Mouse (Mus musculus) heart, embryonic 14.5 days (tissue): ENCODE measurements around the gene Peli2. TPM values are rescaled to one million over a fixed set of nuclear protein-coding genes. Genes with fewer than 3 reads are reported as not detected.

ENCODE experiments used
- ATAC-seq: fragments of 200-750 bp; cut with Nextera tagmentation; 2 replicates; pipeline ENCODE4 v1.8.0; 2017; ENCODE audit warnings: low read depth, moderate TSS enrichment; ENCODE audit not compliant: insufficient number of reproducible peaks, insufficient read depth, low FRiP score
- H3K27ac ChIP-seq, 2 experiments: fragments of 200-500 bp in 1 of 2; fragments of 300-500 bp in 1 of 2; sonication (generic) in 1 of 2; replicated peaks in 1 of 2; 2 replicates each; pipeline ENCODE4 v1.5.1; 2012 to 2014; ENCODE audit warnings: low read depth in 2 of 2, low read length in 2 of 2, control low read depth in 1 of 2, mild to moderate bottlenecking in 1 of 2, mixed read lengths in 1 of 2; ENCODE audit not compliant: control insufficient read depth in 1 of 2, insufficient read depth in 1 of 2
- H3K27me3 ChIP-seq: fragments of 300-500 bp; sonication (generic); 2 replicates; pipeline ENCODE4 v1.6.1; 2014; ENCODE audit warnings: mild to moderate bottlenecking, low read length, control low read depth; ENCODE audit not compliant: control insufficient read depth, insufficient read depth
- H3K36me3 ChIP-seq: fragments of 300-500 bp; sonication (generic); 2 replicates; pipeline ENCODE4 v1.6.1; 2014; ENCODE audit warnings: mild to moderate bottlenecking, control low read depth, low read length, mixed read lengths; ENCODE audit not compliant: control insufficient read depth, insufficient read depth
- H3K4me1 ChIP-seq, 2 experiments: fragments of 200-500 bp in 1 of 2; fragments of 300-500 bp in 1 of 2; sonication (generic) in 1 of 2; 2 replicates each; pipeline ENCODE4 v1.6.1; 2012 to 2014; ENCODE audit warnings: low read length in 2 of 2, control low read depth in 1 of 2, mixed read lengths in 1 of 2; ENCODE audit not compliant: control insufficient read depth in 2 of 2, insufficient read depth in 2 of 2
- H3K4me2 ChIP-seq: fragments of 300-500 bp; sonication (generic); 2 replicates; pipeline ENCODE4 v1.6.1; 2014; ENCODE audit warnings: mild to moderate bottlenecking, low read length
- H3K4me3 ChIP-seq, 2 experiments: fragments of 200-500 bp in 1 of 2; fragments of 300-500 bp in 1 of 2; sonication (generic) in 1 of 2; 2 replicates each; pipeline ENCODE4 v1.5.1; 2012 to 2014; ENCODE audit warnings: low read length in 2 of 2, mild to moderate bottlenecking in 2 of 2, control low read depth in 1 of 2, low read depth in 1 of 2, moderate library complexity in 1 of 2; ENCODE audit not compliant: control insufficient read depth in 1 of 2, insufficient read depth in 1 of 2
- H3K9ac ChIP-seq: fragments of 300-500 bp; sonication (generic); 2 replicates; pipeline ENCODE4 v1.6.1; 2014; ENCODE audit warnings: mild to moderate bottlenecking, low read length
- H3K9me3 ChIP-seq: fragments of 300-500 bp; sonication (generic); 2 replicates; pipeline ENCODE4 v1.6.1; 2016; ENCODE audit warnings: low read length, control low read depth; ENCODE audit not compliant: control insufficient read depth
- WGBS: fragments of 180-500 bp; shearing (Covaris S2); extraction: QIAGEN DNeasy Blood & Tissue Kit; methylation state at CpG from one replicate; pipeline ENCODE4 v1.1.7; 2014; 5-methylcytosine and 5-hydroxymethylcytosine counted together
- polyA plus RNA-seq: library from polyadenylated mRNA; unstranded; fragments of >200 nt; fragmentation: Nextera tagmentation; extraction: Ambion mirVana; gene quantifications from 2 replicates; pipeline ENCODE4 v1.2.1, GENCODE M21; 2014

Gene Peli2
- polyA plus RNA-seq, 1 experiment from 2014 or later: 5.0 TPM

GRCm38 (mm10) chr14:48196804-48197203, 76.2 kb downstream of the Peli2 start:
- no peak overlapping the region for H3K4me2 ChIP-seq
- no peak for ATAC-seq
- peaks cover 6 to 18% of the 10 kb centered on the region in 2 experiments for H3K4me1 ChIP-seq
- no peaks in the 10 kb centered on the region for H3K9me3 ChIP-seq
- no peak overlapping the region for H3K4me3 ChIP-seq
- H3K9ac ChIP-seq: no peak overlapping the region
- H3K27me3 ChIP-seq: no peaks in the 10 kb centered on the region; the same call in 1 of the 2 replicates
- H3K27ac ChIP-seq: 0 out of 4 replicates have a peak overlapping the region, but pooled peaks have one; percentile 4 to 14
- no peaks in the 10 kb centered on the region for H3K36me3 ChIP-seq
- 42% methylated on average over 5 of the region's 5 CpGs for WGBS

- no peak; the same call in 1 of the 2 replicates for ATAC-seq
- WGBS: 65% methylated on average over 7 of the region's 7 CpGs
Observed at GRCm38 (mm10) chr14:48197287-48197686, 76.7 kb downstream of the Peli2 start.

GRCm38 (mm10) chr14:48198190-48198954, 77.7 kb downstream of the Peli2 start:
- Histone ChIP-seq H3K9me3 (no peaks in the 10 kb centered on the region), H3K4me2 (no peak overlapping the region), H3K4me1 (peaks cover 12 to 18% of the 10 kb centered on the region in 2 experiments), H3K4me3 (no peak overlapping the region), H3K27ac (no peak overlapping the region), H3K36me3 (no peaks in the 10 kb centered on the region), H3K27me3 (no peaks in the 10 kb centered on the region; the same call in 1 of the 2 replicates), H3K9ac (no peak overlapping the region)
- 60% methylated on average over 8 of the region's 8 CpGs for WGBS
- no peak for ATAC-seq

More at GRCm38 (mm10) chr14:48197287-48197686, 76.7 kb downstream of the Peli2 start:
- Histone ChIP-seq H3K9me3 (no peaks in the 10 kb centered on the region), H3K36me3 (no peaks in the 10 kb centered on the region), H3K9ac (no peak overlapping the region), H3K27ac (0 out of 4 replicates have a peak overlapping the region, but pooled peaks have one; percentile 4 to 14), H3K4me2 (no peak overlapping the region), H3K4me3 (no peak overlapping the region), H3K27me3 (no peaks in the 10 kb centered on the region; the same call in 1 of the 2 replicates), H3K4me1 (peaks cover 8 to 18% of the 10 kb centered on the region in 2 experiments)

DNA sequence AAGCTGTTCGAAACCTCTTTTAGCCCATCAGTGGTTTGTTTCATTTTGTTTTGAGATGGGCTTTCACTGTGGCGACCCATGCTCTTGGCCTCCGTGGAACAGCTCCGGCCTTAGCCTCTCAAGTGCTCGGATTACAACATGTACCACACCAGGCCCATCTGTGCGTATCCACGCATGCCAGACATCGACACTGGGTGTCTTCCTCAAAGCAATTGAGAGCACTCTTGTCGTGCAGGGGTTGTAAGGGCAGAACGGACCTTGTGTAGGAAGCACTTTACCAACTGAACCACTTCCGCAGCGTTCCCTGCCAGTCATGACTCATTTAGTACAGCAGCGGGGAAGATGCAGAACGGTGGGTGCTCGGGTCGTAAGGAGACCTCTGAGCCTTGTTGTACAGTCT, 78.3 kb downstream of the Peli2 start:
- Histone ChIP-seq H3K4me2 (no peak overlapping the region), H3K4me1 (peaks cover 12 to 18% of the 10 kb centered on the region in 2 experiments)

GRCm38 (mm10) chr14:48199506-48199905, 78.9 kb downstream of the Peli2 start:
- Histone ChIP-seq H3K36me3 (no peaks in the 10 kb centered on the region), H3K27me3 (no peaks in the 10 kb centered on the region; the same call in 1 of the 2 replicates), H3K9me3 (no peaks in the 10 kb centered on the region), H3K4me2 (no peak overlapping the region), H3K4me1 (peaks cover 12 to 16% of the 10 kb centered on the region in 2 experiments), H3K4me3 (no peak overlapping the region), H3K9ac (no peak overlapping the region), H3K27ac (no peak overlapping the region)
- WGBS: 75% methylated on average over 4 of the region's 4 CpGs
- no peak for ATAC-seq

More for the DNA sequence above, 78.3 kb downstream of the Peli2 start:
- no peak overlapping the region for H3K9ac ChIP-seq
- no peaks in the 10 kb centered on the region; the same call in 1 of the 2 replicates for H3K27me3 ChIP-seq
- H3K36me3 ChIP-seq: no peaks in the 10 kb centered on the region
- no peaks in the 10 kb centered on the region for H3K9me3 ChIP-seq
- WGBS: 71% methylated on average over 16 of the region's 16 CpGs
- no peak overlapping the region for H3K4me3 ChIP-seq
- ATAC-seq: no peak
- no peak overlapping the region for H3K27ac ChIP-seq

GRCm38 (mm10) chr14:48200291-48200690, 79.7 kb downstream of the Peli2 start:
- H3K36me3 ChIP-seq: no peaks in the 10 kb centered on the region
- no peak overlapping the region for H3K27ac ChIP-seq
- H3K9me3 ChIP-seq: no peaks in the 10 kb centered on the region
- H3K4me3 ChIP-seq: no peak overlapping the region
- no peak overlapping the region for H3K9ac ChIP-seq
- ATAC-seq: no peak
- 74% methylated on average over 9 of the region's 9 CpGs for WGBS
- H3K4me2 ChIP-seq: no peak overlapping the region
- peaks cover 12 to 16% of the 10 kb centered on the region in 2 experiments for H3K4me1 ChIP-seq
- no peaks in the 10 kb centered on the region; the same call in 1 of the 2 replicates for H3K27me3 ChIP-seq

DNA sequence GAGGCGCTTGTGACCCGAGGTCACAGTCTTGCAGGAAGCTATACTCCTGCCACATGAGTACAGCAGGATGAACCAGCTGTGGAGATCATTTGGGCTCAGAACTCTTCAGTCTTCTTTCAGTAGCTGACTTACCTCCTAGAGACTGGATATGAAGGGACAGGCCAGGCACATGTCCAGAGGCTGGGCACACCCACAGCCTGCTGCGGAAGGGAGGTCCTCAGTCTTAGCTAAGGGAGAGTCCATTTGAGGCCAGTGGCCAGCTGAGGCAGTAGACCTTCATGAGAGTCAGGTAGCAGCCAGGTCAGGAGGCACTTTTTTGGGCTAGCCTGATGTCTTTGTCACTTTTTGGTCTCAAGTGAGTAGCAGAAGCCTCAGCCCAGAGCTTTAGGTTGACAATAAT, 80.2 kb downstream of the Peli2 start:
- H3K4me1 ChIP-seq: peaks cover 12 to 16% of the 10 kb centered on the region in 2 experiments
- WGBS: 80% methylated on average over 3 of the region's 3 CpGs
- ATAC-seq: no peak
- H3K36me3 ChIP-seq: no peaks in the 10 kb centered on the region
- no peak overlapping the region for H3K4me2 ChIP-seq
- no peaks in the 10 kb centered on the region for H3K27me3 ChIP-seq
- H3K27ac ChIP-seq: no peak overlapping the region
- no peaks in the 10 kb centered on the region for H3K9me3 ChIP-seq
- H3K9ac ChIP-seq: no peak overlapping the region
- no peak overlapping the region for H3K4me3 ChIP-seq
